Mouse (Mus musculus) brain, adult 2 months (tissue): ENCODE measurements at regions not wholly inside any gene's neighbourhood (a gene's known extent, or its start where the extent isn't known, plus 50 kb on each side); places are given as distances from the start of the nearest gene placed in this dataset.
"Not testable (repeated sequence)": the region's sequence is repeated elsewhere in the genome, so short reads cannot be mapped to it uniquely, and the experiment has no call there.

Experiments
- DNase-seq: peaks from one replicate; pipeline ENCODE4 v3.0.0; 2011; ENCODE audit warnings: low read depth, low spot score

DNA sequence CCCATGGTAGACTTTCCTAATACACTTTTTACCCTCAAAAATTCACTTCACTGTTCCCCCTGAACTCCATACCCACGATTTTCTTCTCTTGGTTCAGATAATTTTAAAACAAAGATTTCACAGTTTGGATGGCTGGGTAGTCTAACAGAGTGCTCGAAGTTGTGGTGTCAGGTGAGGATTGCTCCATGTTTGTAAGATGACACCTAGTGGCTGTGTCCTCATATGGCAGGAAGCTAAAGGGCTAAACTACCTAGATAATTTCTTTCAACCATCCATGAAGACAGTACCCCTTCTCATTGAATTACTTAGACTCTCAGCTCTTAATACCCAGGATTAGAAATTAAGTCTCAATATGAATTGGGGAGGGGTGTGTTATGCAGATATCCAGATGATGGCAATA lies 708.9 kb upstream of the Cypt1 start:
- DNase-seq, result peak; percentile 17

DNA sequence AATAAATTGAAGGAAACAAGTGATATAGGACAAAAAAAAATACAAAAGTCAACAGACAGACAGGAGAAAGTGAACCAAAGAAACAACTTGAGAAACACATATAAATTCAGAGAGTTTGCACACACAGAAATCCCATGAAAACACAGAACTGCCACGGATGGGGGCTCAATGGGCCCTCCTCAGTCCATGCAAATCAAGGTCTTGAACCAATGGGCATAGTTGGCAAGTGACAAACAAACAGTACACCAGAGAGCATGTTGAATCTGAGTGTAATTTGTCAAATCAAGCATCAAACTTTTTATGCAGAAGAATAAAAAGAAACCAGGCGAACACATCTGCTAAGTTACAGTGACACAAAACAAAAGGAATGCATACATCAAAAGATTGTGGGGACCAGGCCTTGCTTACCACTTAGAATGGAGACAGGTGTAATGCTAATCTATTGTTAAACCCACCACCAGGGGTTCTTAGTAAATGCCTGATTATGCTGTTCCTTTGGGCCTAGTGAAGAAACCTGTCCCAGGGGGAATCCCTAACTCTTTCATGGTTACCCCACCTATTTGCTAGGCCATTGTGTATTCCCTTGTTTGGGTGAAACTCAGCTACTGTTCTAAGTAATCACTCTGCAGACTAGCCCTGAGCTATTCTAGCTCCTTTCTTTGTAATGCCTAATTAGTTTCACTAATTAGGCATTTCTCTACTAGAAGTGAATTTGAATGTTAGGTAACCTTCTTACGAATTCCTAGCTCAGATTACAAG lies 676.4 kb upstream of the Cypt1 start:
- not testable (repeated sequence) for DNase-seq
